Mouse (Mus musculus): ENCODE measurements around the gene Cd96. TPM values are rescaled to one million over a fixed set of nuclear protein-coding genes. Genes with fewer than 3 reads are reported as not detected.

Cd96 gene
- polyA plus RNA-seq, 1 experiment from 2014 or later, result 0.11 TPM

DNA sequence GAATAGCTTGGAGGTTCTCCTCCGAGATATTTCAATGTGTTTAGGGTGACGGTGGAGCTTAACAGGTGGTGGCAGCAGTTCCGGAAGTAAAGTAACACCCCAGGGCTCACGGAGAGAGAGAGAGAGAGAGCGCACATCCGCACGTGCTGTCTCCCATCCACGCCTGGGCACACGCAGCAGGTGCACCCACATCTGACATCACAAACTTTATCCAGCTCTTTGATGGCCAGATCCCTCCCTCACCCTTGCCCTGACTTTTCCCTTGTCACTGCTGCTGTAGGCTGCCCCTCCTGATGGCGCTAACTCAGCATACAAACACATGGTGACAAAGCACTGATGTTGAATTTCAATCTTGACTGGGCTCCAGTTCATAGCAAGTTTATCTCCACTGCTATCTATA lies 113.8 kb downstream of the Cd96 start:
- H3K4me3 ChIP-seq, result no peak overlapping the region
- H3K27me3 ChIP-seq, result no peaks in the 10 kb centered on the region
- no peaks in the 10 kb centered on the region for H3K9me3 ChIP-seq
- no peak for ATAC-seq (ENCODE audit: low read depth)
- no peak overlapping the region for H3K9ac ChIP-seq
- no peaks in the 10 kb centered on the region for H3K36me3 ChIP-seq
- H3K4me2 ChIP-seq, result no peak overlapping the region
- WGBS, result 83% methylated on average over 10 of the region's 10 CpGs
- H3K27ac ChIP-seq (replicated peaks), result no peak overlapping the region
- H3K4me1 ChIP-seq (replicated peaks), result peaks cover 30% of the 10 kb centered on the region

DNA sequence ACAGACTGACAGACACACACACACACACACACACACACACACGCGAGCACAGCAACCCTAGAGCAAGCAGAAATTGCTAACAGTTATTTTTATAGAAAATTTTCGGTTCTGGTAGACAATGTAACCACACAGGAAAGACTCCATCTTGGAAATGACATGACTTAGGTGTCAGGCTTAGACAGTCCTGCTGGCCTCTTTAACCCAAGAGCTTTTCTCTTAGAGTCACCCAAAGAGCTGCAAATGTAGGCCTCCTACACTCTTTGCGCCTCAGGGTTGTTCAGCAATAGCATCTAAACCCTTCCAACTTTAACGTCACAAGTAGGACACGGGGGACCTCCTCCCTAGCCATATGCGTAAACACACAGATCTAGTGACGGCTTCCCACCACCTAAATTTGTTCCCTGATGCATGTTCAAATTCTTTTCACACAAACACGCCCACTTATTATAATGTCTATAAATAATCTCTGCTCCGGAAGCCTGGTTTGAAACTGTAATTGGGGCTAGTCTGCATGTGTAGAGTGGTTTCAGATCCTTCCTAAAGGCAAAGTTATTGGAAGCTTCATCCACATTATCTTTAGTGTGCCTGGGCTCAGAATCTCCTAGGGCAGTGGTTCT lies 118.4 kb downstream of the Cd96 start:
- H3K27ac ChIP-seq (replicated peaks), result no peak overlapping the region
- ATAC-seq (ENCODE audit: low read depth), result no peak
- no peaks in the 10 kb centered on the region for H3K27me3 ChIP-seq
- no peak overlapping the region for H3K9ac ChIP-seq
- 93% methylated on average over 10 of the region's 10 CpGs for WGBS
- H3K9me3 ChIP-seq, result no peaks in the 10 kb centered on the region
- no peak overlapping the region for H3K4me3 ChIP-seq
- 0 out of 2 replicates have a peak, but pooled peaks cover 3% of the 10 kb centered on the region for H3K36me3 ChIP-seq
- no peak overlapping the region for H3K4me2 ChIP-seq
- peaks cover 15% of the 10 kb centered on the region; the same call in 1 of the 2 replicates for H3K4me1 ChIP-seq (replicated peaks)

DNA sequence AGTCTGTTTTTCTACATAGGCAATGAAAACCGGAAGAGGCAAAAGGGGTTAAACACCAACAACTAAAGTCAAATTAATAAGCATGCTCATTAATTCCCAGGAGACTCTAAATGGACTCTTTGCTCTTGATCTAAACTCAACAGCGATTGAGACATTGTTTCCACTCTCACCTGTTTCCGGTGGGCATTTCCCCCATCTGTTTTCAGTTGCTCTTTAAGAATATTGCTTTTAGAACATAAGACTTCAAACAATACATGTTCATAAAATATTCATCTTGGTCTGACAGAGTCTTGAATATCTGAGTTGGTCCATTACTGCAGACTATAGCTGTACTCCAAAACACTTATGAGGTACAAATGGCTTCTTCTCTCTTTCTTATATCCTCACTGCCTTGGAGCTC lies 119.1 kb downstream of the Cd96 start:
- peaks cover 15% of the 10 kb centered on the region; the same call in 1 of the 2 replicates for H3K4me1 ChIP-seq (replicated peaks)

GRCm38 (mm10) chr16:45999374-46000191 lies 120.5 kb downstream of the Cd96 start:
- Histone ChIP-seq H3K4me1 (replicated peaks) (peaks cover 15% of the 10 kb centered on the region; the same call in 1 of the 2 replicates), H3K27me3 (no peaks in the 10 kb centered on the region), H3K9me3 (no peaks in the 10 kb centered on the region), H3K27ac (replicated peaks) (no peak overlapping the region), H3K9ac (no peak overlapping the region), H3K36me3 (0 out of 2 replicates have a peak, but pooled peaks cover 3% of the 10 kb centered on the region), H3K4me2 (no peak overlapping the region), H3K4me3 (no peak overlapping the region)
- WGBS, result 30% methylated on average over 10 of the region's 10 CpGs
- peak; percentile 48 for ATAC-seq (ENCODE audit: low read depth)

More for the DNA sequence above, 119.1 kb downstream of the Cd96 start:
- Histone ChIP-seq H3K9ac (no peak overlapping the region), H3K9me3 (no peaks in the 10 kb centered on the region), H3K4me2 (no peak overlapping the region), H3K27ac (replicated peaks) (no peak overlapping the region), H3K36me3 (0 out of 2 replicates have a peak, but pooled peaks cover 3% of the 10 kb centered on the region), H3K27me3 (no peaks in the 10 kb centered on the region), H3K4me3 (no peak overlapping the region)
- WGBS, result 68% methylated on average over 3 of the region's 3 CpGs
- no peak for ATAC-seq (ENCODE audit: low read depth)

- 78% methylated on average over 7 of the region's 7 CpGs for WGBS
- ATAC-seq (ENCODE audit: low read depth), result no peak
Measured at GRCm38 (mm10) chr16:45998231-45998630, 121.8 kb downstream of the Cd96 start.

DNA sequence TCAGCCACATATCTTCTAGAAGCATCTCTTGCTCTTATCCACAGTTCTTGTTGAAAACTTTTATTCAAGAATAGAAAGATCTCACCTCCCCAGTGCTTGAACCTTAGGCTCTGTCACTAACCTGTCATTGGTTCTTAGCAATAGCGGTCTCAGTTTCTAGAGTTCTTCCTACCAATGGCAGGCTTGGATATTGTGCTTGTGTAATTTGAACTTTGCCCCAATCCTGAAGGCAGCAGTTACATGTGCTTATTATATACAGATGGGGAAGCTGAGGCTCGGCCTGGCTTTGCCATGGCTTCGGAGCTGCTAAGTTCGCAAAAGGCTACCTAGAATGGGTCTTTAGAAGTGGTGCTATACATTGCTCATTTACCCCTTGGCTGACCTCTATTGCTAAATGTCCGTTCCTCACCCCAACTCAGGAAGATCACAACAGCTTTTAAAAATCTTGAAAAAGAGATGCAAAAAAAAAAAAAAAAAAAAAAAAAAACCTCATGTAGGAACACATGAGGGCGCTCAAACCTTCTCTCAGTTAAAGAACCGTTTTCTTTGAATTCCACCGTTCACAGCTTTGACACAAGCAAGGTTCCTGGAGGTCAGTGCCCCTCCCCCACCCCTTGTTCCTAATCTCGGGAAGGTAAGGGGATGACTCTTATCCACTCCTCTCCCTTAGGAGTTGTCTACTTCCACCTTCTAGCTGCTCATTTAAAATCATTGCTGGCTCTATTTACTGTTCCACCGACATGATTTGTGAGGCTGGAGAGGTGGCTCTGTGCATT lies 129.0 kb downstream of the Cd96 start:
- no peak overlapping the region for H3K27ac ChIP-seq (replicated peaks)
- H3K9me3 ChIP-seq, result no peaks in the 10 kb centered on the region
- H3K9ac ChIP-seq, result no peak overlapping the region
- peak; percentile 27; the same call in 1 of the 2 replicates for ATAC-seq (ENCODE audit: low read depth)
- H3K27me3 ChIP-seq, result no peaks in the 10 kb centered on the region
- WGBS, result 49% methylated on average over 10 of the region's 10 CpGs
- no peak overlapping the region for H3K4me2 ChIP-seq
- H3K4me1 ChIP-seq (replicated peaks), result 0 out of 2 replicates have a peak, but pooled peaks cover 3% of the 10 kb centered on the region
- no peak overlapping the region for H3K4me3 ChIP-seq
- no peaks in the 10 kb centered on the region for H3K36me3 ChIP-seq

More at GRCm38 (mm10) chr16:45998231-45998630, 121.8 kb downstream of the Cd96 start:
- Histone ChIP-seq H3K9me3 (no peaks in the 10 kb centered on the region), H3K36me3 (0 out of 2 replicates have a peak, but pooled peaks cover 3% of the 10 kb centered on the region), H3K27ac (replicated peaks) (no peak overlapping the region), H3K4me3 (no peak overlapping the region), H3K4me1 (replicated peaks) (peaks cover 15% of the 10 kb centered on the region; the same call in 1 of the 2 replicates), H3K9ac (no peak overlapping the region), H3K27me3 (no peaks in the 10 kb centered on the region), H3K4me2 (no peak overlapping the region)

GRCm38 (mm10) chr16:45986236-45986635 lies 133.8 kb downstream of the Cd96 start:
- Histone ChIP-seq H3K36me3 (no peaks in the 10 kb centered on the region), H3K27me3 (no peaks in the 10 kb centered on the region), H3K9me3 (no peaks in the 10 kb centered on the region), H3K4me2 (no peak overlapping the region), H3K9ac (no peak overlapping the region), H3K4me3 (no peak overlapping the region), H3K4me1 (replicated peaks) (peaks cover 8% of the 10 kb centered on the region), H3K27ac (replicated peaks) (no peak overlapping the region)
- 44% methylated on average over 1 of the region's 1 CpGs for whole genome bisulfite sequencing
- no peak for ATAC-seq (ENCODE audit: low read depth)

Other genes starting within 250 kb of the Cd96 start
- gene Phldb2, start 166.7 kb downstream of the Cd96 start, polyA plus RNA-seq (2015; fragmentation: Nextera tagmentation; extraction: Ambion mirVana), result 14.6 and 16.1 TPM in 2 replicates
- 9.0 and 9.4 TPM in 2 replicates for gene Plcxd2, start 110.0 kb downstream of the Cd96 start, polyA plus RNA-seq (2015; fragmentation: Nextera tagmentation; extraction: Ambion mirVana)
- 1.3 and 3.0 TPM in 2 replicates for gene Gm4737, start 34.8 kb upstream of the Cd96 start, polyA plus RNA-seq (2015; fragmentation: Nextera tagmentation; extraction: Ambion mirVana)